Mouse (Mus musculus) liver, embryonic 14.5 days (tissue): ENCODE measurements around the gene Il6st. TPM values are rescaled to one million over a fixed set of nuclear protein-coding genes. Genes with fewer than 3 reads are reported as not detected.

ENCODE experiments used
- ATAC-seq: fragments of 200-750 bp; cut with Nextera tagmentation; 2 replicates; pipeline ENCODE4 v1.8.0; 2017; ENCODE audit warnings: moderate number of reproducible peaks, mild to moderate bottlenecking, moderate library complexity; ENCODE audit not compliant: insufficient read depth
- DNase-seq, 3 experiments: peaks; one replicate each; pipeline ENCODE4 v3.0.0-alpha.2; 2012 to 2013; ENCODE audit warnings: low read depth in 3 of 3, low spot score in 3 of 3
- H3K27ac ChIP-seq: fragments of 300-500 bp; sonication (generic); 2 replicates; pipeline ENCODE4 v1.5.1; 2014; ENCODE audit warnings: moderate library complexity, mild to moderate bottlenecking, control low read depth, inconsistent platforms
- H3K27me3 ChIP-seq: fragments of 300-500 bp; sonication (generic); 2 replicates; pipeline ENCODE4 v1.6.1; 2014; ENCODE audit warnings: mild to moderate bottlenecking, low read length, moderate library complexity; ENCODE audit not compliant: control insufficient read depth, insufficient read depth
- H3K36me3 ChIP-seq: fragments of 300-500 bp; sonication (generic); replicated peaks from 2 replicates; pipeline ENCODE4 v1.6.1; 2014; ENCODE audit warnings: low read depth; ENCODE audit not compliant: control insufficient read depth, insufficient read depth
- H3K4me1 ChIP-seq, 2 experiments: fragments of 200-500 bp in 1 of 2; fragments of 300-500 bp in 1 of 2; sonication (generic) in 1 of 2; replicated peaks; 2 replicates each; pipeline ENCODE4 v1.6.1; 2012 to 2014; ENCODE audit warnings: antibody characterized with exemption in 1 of 2, inconsistent platforms in 1 of 2, low read length in 1 of 2; ENCODE audit not compliant: control insufficient read depth in 2 of 2, insufficient read depth in 2 of 2
- H3K4me2 ChIP-seq: fragments of 300-500 bp; sonication (generic); 2 replicates; pipeline ENCODE4 v1.6.1; 2014; ENCODE audit warnings: low read depth, mild to moderate bottlenecking, control low read depth, moderate library complexity
- H3K4me3 ChIP-seq, 2 experiments: fragments of 200-500 bp in 1 of 2; fragments of 300-500 bp in 1 of 2; sonication (generic) in 1 of 2; 2 replicates each; pipeline ENCODE4 v1.5.1; 2012 to 2014; ENCODE audit warnings: low read depth in 2 of 2, low read length in 2 of 2, mild to moderate bottlenecking in 2 of 2, control low read depth in 1 of 2, inconsistent platforms in 1 of 2, moderate library complexity in 1 of 2; ENCODE audit not compliant: insufficient read depth in 1 of 2
- H3K9ac ChIP-seq: fragments of 300-500 bp; sonication (generic); replicated peaks from 2 replicates; pipeline ENCODE4 v1.6.1; 2014; ENCODE audit warnings: mild to moderate bottlenecking, control low read depth, moderate library complexity
- H3K9me3 ChIP-seq: fragments of 300-500 bp; sonication (generic); 2 replicates; pipeline ENCODE4 v1.6.1; 2016; ENCODE audit warnings: low read length, mixed read lengths; ENCODE audit not compliant: control insufficient read depth
- CTCF ChIP-seq: IDR thresholded peaks from 2 replicates; pipeline ENCODE4 v1.5.1; 2016; ENCODE audit warnings: antibody characterized with exemption, low read depth, control low read depth
- EP300 ChIP-seq: IDR thresholded peaks from 2 replicates; pipeline ENCODE4 v1.6.1; 2016; ENCODE audit warnings: antibody characterized with exemption, low read depth
- WGBS: fragments of 180-500 bp; shearing (Covaris S2); extraction: QIAGEN DNeasy Blood & Tissue Kit; methylation state at CpG from one replicate; pipeline ENCODE4 v1.1.7; 2014; ENCODE audit not compliant: insufficient replicate concordance; 5-methylcytosine and 5-hydroxymethylcytosine counted together
- polyA plus RNA-seq, 2 experiments: library from polyadenylated mRNA; depleted of rRNA in 1 of 2; stranded (reverse) in 1 of 2; unstranded in 1 of 2; fragments of >200 nt; fragmentation: Nextera tagmentation in 1 of 2; extraction: Ambion mirVana in 1 of 2; gene quantifications; 2 replicates each; pipeline versions ENCODE4 v1.2.1 to v1.2.3; 2012 to 2014

Gene Il6st
- polyA plus RNA-seq, 2 experiments = 2.4 to 3.7 TPM

DNA sequence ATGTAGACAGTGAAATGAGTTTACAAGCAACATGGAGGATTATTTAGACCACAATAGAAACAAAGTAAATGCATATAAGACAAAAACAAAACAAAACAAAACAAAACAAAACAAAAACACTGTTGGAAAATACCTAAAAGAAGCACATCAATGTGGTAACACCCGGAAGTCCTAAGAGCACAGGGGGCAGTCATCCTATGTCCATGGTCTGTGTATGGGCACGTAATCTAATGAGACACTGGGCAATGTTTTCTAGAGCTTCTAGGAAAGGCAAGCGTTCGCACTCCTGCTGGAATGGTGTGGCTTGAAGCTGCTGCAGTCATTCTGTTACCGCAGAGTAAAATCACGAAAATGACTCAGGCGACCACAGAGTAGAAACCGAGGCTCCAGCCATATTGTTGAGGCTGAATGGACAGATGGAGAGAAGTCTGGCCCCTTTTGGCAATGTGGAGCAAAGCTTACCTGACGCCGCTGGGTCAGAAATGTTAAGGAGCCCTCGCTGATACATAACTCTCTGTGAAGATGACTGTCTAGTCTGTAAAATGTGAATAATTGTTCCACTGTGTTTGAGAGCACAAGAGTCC lies 5.3 kb upstream of the Il6st start:
- no peaks in the 10 kb centered on the region for H3K36me3 ChIP-seq
- H3K4me1 ChIP-seq = peaks cover 4 to 5% of the 10 kb centered on the region in 2 experiments
- WGBS = 71% methylated on average over 11 of the region's 11 CpGs
- H3K9ac ChIP-seq = no peak overlapping the region
- H3K27ac ChIP-seq = no peak overlapping the region
- H3K4me2 ChIP-seq = no peak overlapping the region
- H3K27me3 ChIP-seq = no peaks in the 10 kb centered on the region; the same call in none of the 2 replicates
- DNase-seq (no peak), ATAC-seq (no peak)
- H3K9me3 ChIP-seq = no peaks in the 10 kb centered on the region
- H3K4me3 ChIP-seq = no peak overlapping the region
- TF ChIP-seq EP300 = no peak
- TF ChIP-seq CTCF = no peak

DNA sequence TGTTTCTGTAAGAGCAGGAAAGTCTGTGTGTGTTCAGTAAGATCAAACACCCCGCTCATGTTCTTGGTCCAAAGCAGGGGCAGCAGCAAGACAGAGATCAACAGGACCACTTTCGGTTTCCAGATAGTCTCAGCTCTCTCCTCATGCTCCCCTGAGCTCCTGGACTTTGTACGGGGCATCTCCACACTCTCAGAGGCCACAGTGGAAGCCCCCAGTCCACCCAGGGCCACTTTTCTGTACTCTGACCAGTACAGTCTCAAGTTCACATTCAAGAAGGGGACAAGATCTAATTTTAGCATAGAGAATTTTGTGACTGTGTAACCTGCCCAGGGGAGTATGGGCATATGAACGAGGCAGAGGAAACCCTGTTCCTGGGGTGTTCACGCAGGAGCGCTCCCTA lies 3.9 kb upstream of the Il6st start:
- ATAC-seq (no peak), DNase-seq (no peak)
- H3K4me1 ChIP-seq = peaks cover 6 to 8% of the 10 kb centered on the region in 2 experiments
- TF ChIP-seq CTCF (no peak), EP300 (no peak)
- no peak overlapping the region for H3K9ac ChIP-seq
- no peaks in the 10 kb centered on the region for H3K9me3 ChIP-seq
- peaks cover 6% of the 10 kb centered on the region for H3K27me3 ChIP-seq
- H3K27ac ChIP-seq = no peak overlapping the region
- H3K36me3 ChIP-seq = no peaks in the 10 kb centered on the region
- WGBS = 68% methylated on average over 6 of the region's 6 CpGs
- H3K4me2 ChIP-seq = no peak overlapping the region
- no peak overlapping the region for H3K4me3 ChIP-seq

GRCm38 (mm10) chr13:112462411-112462987 lies 1.4 kb upstream of the Il6st start:
- Histone ChIP-seq H3K4me2 (no peak overlapping the region), H3K27me3 (peaks cover 8% of the 10 kb centered on the region), H3K4me3 (no peak overlapping the region), H3K9me3 (no peaks in the 10 kb centered on the region), H3K27ac (no peak overlapping the region), H3K36me3 (no peaks in the 10 kb centered on the region), H3K9ac (no peak overlapping the region), H3K4me1 (peaks cover 6 to 11% of the 10 kb centered on the region in 2 experiments)
- ATAC-seq = no peak
- DNase-seq = no peak
- 69% methylated on average over 6 of the region's 6 CpGs for WGBS
- TF ChIP-seq CTCF (no peak), EP300 (no peak)

DNA sequence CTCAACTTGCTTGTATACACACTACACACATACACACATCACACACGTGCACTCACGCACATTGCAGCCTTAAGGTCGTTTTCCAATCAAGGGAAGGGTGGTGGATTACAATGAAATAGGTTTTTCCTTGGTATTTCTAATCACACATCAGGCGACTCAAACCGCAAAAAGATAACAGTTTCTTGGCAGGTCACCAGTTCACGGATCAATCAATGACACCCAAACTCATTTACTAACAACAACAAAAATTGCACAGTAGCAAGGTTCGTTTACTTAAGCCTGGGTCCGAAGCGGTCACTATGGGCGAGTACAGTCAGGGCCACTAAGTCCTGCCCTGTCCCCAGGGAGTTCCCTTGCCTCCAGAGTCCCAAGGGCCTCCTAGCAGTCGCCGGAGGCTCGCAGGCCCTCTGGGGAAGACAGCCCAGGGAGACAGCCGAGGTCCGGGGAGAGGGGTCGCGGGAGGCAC lies 500 bp upstream of the Il6st start:
- WGBS = 4% methylated on average over 17 of the region's 17 CpGs
- Histone ChIP-seq H3K27me3 (peaks cover 8% of the 10 kb centered on the region), H3K4me3 (peak overlapping the region; percentile 67 to 69), H3K9me3 (no peaks in the 10 kb centered on the region), H3K4me2 (peak overlapping the region; percentile 95), H3K9ac (peak overlapping the region; percentile 59), H3K27ac (no peak overlapping the region), H3K4me1 (peaks cover 6 to 11% of the 10 kb centered on the region in 2 experiments), H3K36me3 (no peaks in the 10 kb centered on the region)
- TF ChIP-seq EP300 (no peak), CTCF (no peak)
- ATAC-seq (peak; percentile 69), DNase-seq (no peak)

DNA sequence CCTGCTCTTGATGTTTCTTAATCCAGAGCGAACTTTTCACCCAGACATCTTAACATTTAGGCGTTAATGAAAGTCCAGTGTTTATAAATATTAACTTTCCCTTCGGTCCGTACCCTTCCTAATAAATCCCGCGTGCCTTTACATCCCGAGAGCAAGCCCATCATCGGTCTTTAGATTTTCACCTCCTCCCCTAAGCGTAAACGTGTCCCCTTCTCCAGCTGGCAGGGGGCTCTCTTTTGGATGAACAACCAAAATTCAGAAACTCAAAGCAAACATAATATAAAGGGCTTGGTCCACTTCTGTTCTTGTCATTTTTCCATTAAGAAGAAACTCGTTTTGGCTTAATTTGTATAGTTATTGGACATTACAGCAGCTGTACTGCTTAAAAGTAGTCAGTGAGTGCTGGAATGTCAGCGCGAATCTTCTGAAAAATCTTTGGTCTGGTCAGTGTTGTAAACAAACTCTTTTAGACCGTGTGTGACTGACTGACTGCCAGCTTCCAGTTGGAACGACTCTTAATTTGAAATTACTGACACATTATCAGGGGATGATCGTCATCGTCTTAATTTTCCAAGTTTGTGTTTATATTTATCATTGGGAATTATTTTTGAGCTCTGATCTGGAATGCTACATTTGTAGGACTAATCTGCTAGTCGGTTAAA lies 887 bp downstream of the Il6st start:
- H3K9ac ChIP-seq = peak overlapping the region; percentile 44
- H3K27ac ChIP-seq = no peak overlapping the region
- no peak for TF ChIP-seq EP300
- no peak for TF ChIP-seq CTCF
- peak overlapping the region; percentile 67 to 69 for H3K4me3 ChIP-seq
- no peaks in the 10 kb centered on the region for H3K36me3 ChIP-seq
- peaks cover 8% of the 10 kb centered on the region for H3K27me3 ChIP-seq
- H3K4me1 ChIP-seq = peaks cover 6 to 11% of the 10 kb centered on the region in 2 experiments
- DNase-seq (no peak), ATAC-seq (no peak)
- H3K4me2 ChIP-seq = peak overlapping the region; percentile 95
- WGBS = 6% methylated on average over 18 of the region's 18 CpGs
- H3K9me3 ChIP-seq = no peaks in the 10 kb centered on the region
